Mouse (Mus musculus): Measurements from ENCODE around the gene Kremen2.

- TF ChIP-seq CTCF (IDR thresholded peaks at IDR 0.05; ENCODE audit: low read depth, low read length) (no peak), POLR2A (IDR thresholded peaks at IDR 0.05; ENCODE audit: borderline replicate concordance, low read depth, low read length) (no peak)
Observed at GRCm38 (mm10) chr17:23758801-23759200, 13.2 kb upstream of the Kremen2 start.
